Mouse (Mus musculus): ENCODE measurements around the gene Olfr1098. TPM values are rescaled to one million over a fixed set of nuclear protein-coding genes. Genes with fewer than 3 reads are reported as not detected.

Olfr1098 gene
- not detected in 2 replicates for polyA plus RNA-seq (2015; fragmentation: Nextera tagmentation; extraction: Ambion mirVana)

DNA sequence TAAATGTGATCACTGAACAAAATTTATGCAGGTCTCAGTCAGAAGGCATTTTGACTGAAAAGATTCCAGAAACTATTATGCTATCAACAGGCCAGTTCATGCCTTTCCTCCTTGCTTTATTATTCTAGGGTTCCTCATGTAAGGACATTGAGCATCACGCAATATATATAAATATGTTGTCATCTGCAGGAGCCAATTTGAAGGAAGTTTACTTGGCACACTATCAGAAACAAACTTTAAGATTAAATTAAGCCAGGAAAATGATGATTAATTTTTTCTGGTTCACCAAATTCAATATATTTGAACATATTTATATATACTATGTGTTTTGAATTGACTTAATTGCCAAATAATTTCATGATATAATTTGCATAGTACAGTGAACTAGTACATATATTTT, at the start of gene Olfr1098:
Gene Olfr1098, minus strand, starts transcription at position 101 of the 400 bp plus-strand sequence.

DNA sequence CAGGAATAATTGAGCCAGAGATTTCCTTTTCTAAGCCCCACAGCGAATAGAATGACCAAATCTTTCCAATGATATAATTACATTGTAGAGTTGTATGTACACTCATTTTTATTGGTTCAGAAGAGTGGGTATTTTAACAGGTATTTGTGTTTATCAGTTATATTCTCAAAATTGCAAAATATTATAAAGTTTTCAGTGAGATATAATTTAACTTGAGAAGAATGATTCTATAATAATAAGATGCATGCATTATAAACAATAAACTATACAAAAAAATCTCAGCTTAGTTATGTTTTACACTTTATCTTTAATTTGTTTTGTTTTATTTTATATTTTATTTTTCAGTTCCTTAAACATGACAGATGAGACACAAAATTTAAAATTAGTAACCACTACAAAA, 36.2 kb upstream of the Olfr1098 start, which contains the start of gene Olfr1099:
Gene Olfr1099, minus strand, starts transcription at position 101 of the 400 bp plus-strand sequence.

GRCm38 (mm10) chr2:86892116-86892515, 32.2 kb downstream of the Olfr1098 start, which contains the start of gene Olfr1097:
TSS of gene Olfr1097 (minus strand) at chr2:86892216.

DNA sequence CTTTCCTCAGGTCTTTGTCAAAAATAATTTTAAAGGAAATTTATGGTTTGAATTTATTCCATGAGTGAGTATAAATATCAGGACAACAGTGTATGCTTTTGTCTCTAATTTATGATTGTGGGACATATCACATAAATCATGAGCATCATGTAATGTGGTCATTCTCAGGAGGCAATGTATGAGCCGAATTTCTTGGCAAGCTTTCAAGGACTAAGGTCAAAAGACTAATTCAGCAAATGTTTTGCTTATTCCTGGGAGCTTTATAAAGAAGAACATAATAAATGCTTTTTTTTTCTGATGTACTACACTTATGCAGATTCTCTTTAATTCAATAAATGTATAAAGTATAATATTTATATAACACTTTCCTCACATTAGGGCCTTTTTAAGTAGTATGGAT, 49.6 kb downstream of the Olfr1098 start, which contains the start of gene Gm13723:
Gene Gm13723, minus strand, starts transcription at position 101 of the 400 bp plus-strand sequence.

Other genes starting within 250 kb of the Olfr1098 start
- not detected in 2 replicates for gene Olfr1086, start 244.5 kb downstream of the Olfr1098 start, polyA plus RNA-seq (2015; fragmentation: Nextera tagmentation; extraction: Ambion mirVana)
- not detected in 2 replicates for gene Olfr1087, start 226.2 kb downstream of the Olfr1098 start, polyA plus RNA-seq (2015; fragmentation: Nextera tagmentation; extraction: Ambion mirVana)
- gene Olfr1089, start 190.8 kb downstream of the Olfr1098 start, polyA plus RNA-seq (2015; fragmentation: Nextera tagmentation; extraction: Ambion mirVana) = not detected in 2 replicates
- not detected in 2 replicates for gene Olfr1090, start 165.6 kb downstream of the Olfr1098 start, polyA plus RNA-seq (2015; fragmentation: Nextera tagmentation; extraction: Ambion mirVana)
- not detected in 2 replicates for gene Olfr1093, start 142.1 kb downstream of the Olfr1098 start, polyA plus RNA-seq (2015; fragmentation: Nextera tagmentation; extraction: Ambion mirVana)
- gene Olfr141, start 114.5 kb downstream of the Olfr1098 start, polyA plus RNA-seq (2015; fragmentation: Nextera tagmentation; extraction: Ambion mirVana) = not detected in 2 replicates
- not detected in 2 replicates for gene Olfr1094, start 99.9 kb downstream of the Olfr1098 start, polyA plus RNA-seq (2015; fragmentation: Nextera tagmentation; extraction: Ambion mirVana)
- not detected in 2 replicates for gene Olfr1095, start 72.8 kb downstream of the Olfr1098 start, polyA plus RNA-seq (2015; fragmentation: Nextera tagmentation; extraction: Ambion mirVana)
- not detected in 2 replicates for gene Gm13723, start 49.7 kb downstream of the Olfr1098 start, polyA plus RNA-seq (2015; fragmentation: Nextera tagmentation; extraction: Ambion mirVana)
- not detected in 2 replicates for gene Olfr1097, start 32.3 kb downstream of the Olfr1098 start, polyA plus RNA-seq (2015; fragmentation: Nextera tagmentation; extraction: Ambion mirVana)
- not detected in 2 replicates for gene Olfr1099, start 36.1 kb upstream of the Olfr1098 start, polyA plus RNA-seq (2015; fragmentation: Nextera tagmentation; extraction: Ambion mirVana)
- gene Olfr1100, start 55.4 kb upstream of the Olfr1098 start, polyA plus RNA-seq (2015; fragmentation: Nextera tagmentation; extraction: Ambion mirVana) = not detected in 2 replicates
- not detected in 2 replicates for gene Olfr1101, start 66.7 kb upstream of the Olfr1098 start, polyA plus RNA-seq (2015; fragmentation: Nextera tagmentation; extraction: Ambion mirVana)
- gene Olfr1102, start 73.9 kb upstream of the Olfr1098 start, polyA plus RNA-seq (2015; fragmentation: Nextera tagmentation; extraction: Ambion mirVana) = not detected in 2 replicates
- not detected in 2 replicates for gene Olfr1104, start 102.5 kb upstream of the Olfr1098 start, polyA plus RNA-seq (2015; fragmentation: Nextera tagmentation; extraction: Ambion mirVana)
- gene Olfr1105, start 112.0 kb upstream of the Olfr1098 start, polyA plus RNA-seq (2015; fragmentation: Nextera tagmentation; extraction: Ambion mirVana) = not detected in 2 replicates
- gene Olfr1106, start 127.7 kb upstream of the Olfr1098 start, polyA plus RNA-seq (2015; fragmentation: Nextera tagmentation; extraction: Ambion mirVana) = not detected in 2 replicates
- gene Olfr1107, start 151.3 kb upstream of the Olfr1098 start, polyA plus RNA-seq (2015; fragmentation: Nextera tagmentation; extraction: Ambion mirVana) = not detected in 2 replicates
- not detected in 2 replicates for gene Olfr1109, start 171.5 kb upstream of the Olfr1098 start, polyA plus RNA-seq (2015; fragmentation: Nextera tagmentation; extraction: Ambion mirVana)
- gene Olfr259, start 190.0 kb upstream of the Olfr1098 start, polyA plus RNA-seq (2015; fragmentation: Nextera tagmentation; extraction: Ambion mirVana) = not detected in 2 replicates
- gene Olfr1110, start 215.8 kb upstream of the Olfr1098 start, polyA plus RNA-seq (2015; fragmentation: Nextera tagmentation; extraction: Ambion mirVana) = not detected in 2 replicates
- gene Olfr1111, start 228.1 kb upstream of the Olfr1098 start, polyA plus RNA-seq (2015; fragmentation: Nextera tagmentation; extraction: Ambion mirVana) = not detected in 2 replicates